Mouse (Mus musculus) cortical plate, adult 2 months (tissue): ENCODE results near the gene Clec1b.

ENCODE experiments used
- CTCF ChIP-seq: fragments of 200-500 bp; IDR thresholded peaks from 2 replicates; pipeline ENCODE4 v1.5.1; 2011; ENCODE audit warnings: mild to moderate bottlenecking, control low read depth, low read length; ENCODE audit not compliant: insufficient read depth; ENCODE audit errors: extremely low read depth
- POLR2A ChIP-seq: fragments of 200-500 bp; IDR thresholded peaks from 2 replicates; pipeline ENCODE4 v1.6.1; 2011; ENCODE audit warnings: mild to moderate bottlenecking, low read length, control low read depth; ENCODE audit not compliant: insufficient read depth; ENCODE audit errors: extremely low read depth

DNA sequence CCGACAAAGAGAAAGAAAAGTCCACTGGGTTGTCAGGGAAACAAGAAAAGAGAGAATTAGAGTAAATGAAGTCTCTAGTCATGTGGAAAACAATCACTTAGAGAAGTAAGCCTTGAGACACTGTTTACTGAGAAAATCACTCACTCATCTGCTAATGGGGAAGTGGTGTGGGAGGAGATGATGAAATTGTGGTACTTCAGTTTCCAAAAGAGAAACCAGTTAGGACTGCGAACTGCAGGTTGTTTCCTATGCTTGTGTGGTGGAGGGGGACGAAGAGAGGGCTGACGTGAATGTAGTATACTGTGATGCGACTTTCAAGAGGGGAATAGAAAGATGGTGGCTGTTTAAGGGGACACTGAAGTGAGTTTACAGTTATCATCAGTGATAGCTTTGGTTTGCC is 37.1 kb downstream of the Clec1b start:
- no peak for TF ChIP-seq CTCF
- no peak for TF ChIP-seq POLR2A
